Mouse (Mus musculus) cerebellum, adult 9-11 months (tissue): ENCODE data around the gene Glo1.
A peak's percentile ranks its signal among the peaks of the same experiment; 100 is the strongest.

Experiments
- DNase-seq: peaks from one replicate; pipeline ENCODE4 v3.0.0; 2022

Gene Glo1

GRCm38 (mm10) chr17:30576946-30577345 lies 49.7 kb downstream of the Glo1 start:
- DNase-seq: peak; percentile 48

GRCm38 (mm10) chr17:30575941-30576773 lies 50.5 kb downstream of the Glo1 start, which contains the start of gene Btbd9:
TSS of gene Btbd9 (minus strand) at chr17:30576488.
- DNase-seq: peak; percentile 97

DNA sequence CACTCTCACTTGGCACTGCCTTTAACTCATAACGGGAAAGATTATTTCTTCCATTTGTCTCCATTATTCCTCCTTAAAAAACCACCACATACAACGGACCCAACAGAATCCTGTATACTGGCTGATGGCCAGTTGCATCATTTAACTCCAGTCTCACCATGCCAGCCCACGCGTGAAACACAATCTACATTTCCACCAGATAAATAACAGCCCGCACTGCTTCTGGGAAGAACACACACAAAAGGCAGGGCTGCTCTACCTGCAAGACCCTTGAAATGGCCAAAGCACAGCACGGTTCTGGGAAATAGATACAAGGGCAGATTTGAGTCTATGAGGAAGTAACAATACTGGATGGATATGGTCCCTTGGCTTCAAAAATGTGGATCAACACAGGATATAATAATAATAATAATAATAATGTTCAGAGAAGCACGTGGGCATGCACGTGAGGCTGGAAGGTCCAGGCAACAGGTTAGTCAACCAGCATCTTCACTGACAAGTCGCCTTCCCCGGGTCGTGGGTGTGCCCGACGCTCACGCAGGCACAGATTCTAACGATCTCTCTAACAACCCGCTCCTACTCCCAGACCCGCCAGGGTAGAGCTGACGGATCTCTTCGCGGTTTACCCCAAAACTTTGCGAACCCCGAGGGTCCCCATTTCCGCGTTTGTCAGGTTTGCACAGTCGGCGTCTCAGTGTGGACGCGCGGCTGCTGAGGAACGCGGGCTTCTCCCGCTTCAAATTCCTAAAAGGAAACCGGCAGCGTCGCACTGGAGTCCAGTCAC lies 51.4 kb downstream of the Glo1 start:
- DNase-seq: peak; percentile 75

DNA sequence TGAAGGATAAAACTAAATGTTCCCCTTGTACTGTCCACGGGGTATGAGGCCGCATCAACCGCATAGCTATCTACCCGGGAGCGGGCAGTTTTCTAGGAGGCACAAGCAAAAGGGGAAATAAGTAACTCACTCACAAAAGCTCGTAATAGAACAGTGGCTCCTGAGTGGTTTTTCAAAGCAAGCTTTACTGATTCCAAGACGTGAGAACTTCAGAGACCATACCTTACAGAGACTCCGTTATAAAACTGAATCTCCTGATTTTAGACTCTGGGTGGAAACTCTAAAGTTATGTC lies 51.9 kb downstream of the Glo1 start:
- DNase-seq: no peak

DNA sequence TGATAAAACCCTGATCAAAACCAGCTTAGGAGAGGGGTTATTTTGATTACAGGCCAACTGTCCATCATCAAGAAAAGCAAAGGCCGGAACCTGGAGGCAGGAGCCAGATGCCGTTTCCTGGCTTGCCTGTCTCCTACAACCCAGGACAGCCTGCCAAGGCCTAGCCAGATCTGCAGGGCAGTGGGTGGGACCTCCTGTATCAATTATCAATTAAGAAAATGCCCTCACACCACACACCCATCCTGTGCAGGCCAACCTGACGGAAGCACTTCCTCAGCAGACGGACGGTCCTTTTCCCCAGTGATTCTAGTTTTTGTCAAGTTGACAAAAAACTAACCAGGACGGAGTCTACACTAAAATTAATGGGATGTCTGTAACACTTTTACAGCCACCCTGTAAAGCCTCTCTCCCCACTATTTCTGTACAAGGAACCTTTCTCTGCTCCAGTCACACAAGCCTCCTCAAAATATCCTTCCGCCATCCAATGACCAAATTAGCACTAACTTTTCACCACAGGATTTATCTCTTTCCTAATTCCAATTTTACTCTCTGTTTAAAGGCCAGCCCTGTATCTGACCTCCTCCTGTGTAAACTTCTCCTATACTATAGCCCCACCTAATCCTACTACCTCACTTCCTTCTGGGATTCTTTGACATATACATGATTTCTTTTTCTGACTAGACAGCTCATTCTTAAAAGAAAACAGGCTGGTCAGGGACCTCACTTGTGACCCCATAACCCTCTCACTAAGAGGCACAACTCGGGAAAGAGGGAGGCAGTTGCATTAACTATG lies 52.5 kb downstream of the Glo1 start:
- DNase-seq: peak; percentile 53

GRCm38 (mm10) chr17:30570971-30571370 lies 55.7 kb downstream of the Glo1 start:
- no peak for DNase-seq

DNA sequence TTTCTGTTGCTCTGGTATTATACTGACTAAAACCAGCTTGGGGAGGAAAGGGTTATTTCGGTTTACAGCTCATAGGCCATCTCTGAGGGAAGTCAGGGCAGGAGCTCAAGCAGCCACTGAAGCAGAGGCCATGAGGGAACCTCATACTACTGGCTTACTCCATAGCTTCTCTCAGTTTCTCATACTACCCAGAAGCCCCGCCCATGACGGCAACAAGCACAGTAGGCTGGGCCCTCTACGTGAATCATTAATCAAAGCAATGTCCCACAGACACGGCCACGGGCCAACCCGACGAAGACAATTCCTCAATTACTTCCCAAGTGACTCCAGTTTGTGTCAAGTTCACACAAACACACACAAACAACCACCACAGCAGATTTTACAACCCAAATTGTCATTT lies 56.5 kb downstream of the Glo1 start:
- DNase-seq: no peak

GRCm38 (mm10) chr17:30568473-30568872 lies 58.2 kb downstream of the Glo1 start:
- DNase-seq: no peak

GRCm38 (mm10) chr17:30564971-30565370 lies 61.7 kb downstream of the Glo1 start:
- no peak for DNase-seq

GRCm38 (mm10) chr17:30564407-30564806 lies 62.3 kb downstream of the Glo1 start:
- DNase-seq: no peak

DNA sequence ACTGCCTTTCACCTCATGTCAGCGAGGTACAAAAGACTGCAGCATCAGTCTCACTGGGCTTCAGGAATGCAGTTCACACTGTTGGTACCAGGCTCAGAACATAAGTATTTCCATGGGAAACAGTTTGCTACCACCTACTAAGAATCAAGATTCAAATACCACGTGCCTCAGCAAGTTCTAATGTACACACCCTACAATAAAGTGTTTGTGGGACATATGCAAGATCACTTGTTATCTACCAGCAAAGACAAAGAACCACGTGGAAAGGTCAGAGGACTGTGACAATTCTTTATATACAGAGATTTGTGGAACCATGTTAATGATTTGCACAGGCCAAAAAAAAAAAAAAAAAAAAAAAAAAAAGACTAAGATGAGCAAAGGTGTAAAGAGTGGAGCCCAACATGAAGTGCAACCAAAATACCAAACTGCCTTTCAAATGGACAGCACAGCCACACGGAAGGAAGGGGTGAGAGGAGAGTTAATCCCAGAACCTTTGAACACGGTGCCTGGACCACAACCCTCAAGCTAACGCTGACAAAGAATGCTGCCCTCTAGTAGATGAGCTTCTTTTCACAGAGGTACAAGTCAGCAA lies 63.1 kb downstream of the Glo1 start:
- no peak for DNase-seq

- peak; percentile 60 for DNase-seq
Measured at GRCm38 (mm10) chr17:30562770-30563169, 63.9 kb downstream of the Glo1 start.

- no peak for DNase-seq
Measured at GRCm38 (mm10) chr17:30559536-30559935, 67.1 kb downstream of the Glo1 start.

GRCm38 (mm10) chr17:30558623-30559022 lies 68.0 kb downstream of the Glo1 start:
- no peak for DNase-seq

- no peak for DNase-seq
Measured at GRCm38 (mm10) chr17:30556512-30556911, 70.2 kb downstream of the Glo1 start.

DNA sequence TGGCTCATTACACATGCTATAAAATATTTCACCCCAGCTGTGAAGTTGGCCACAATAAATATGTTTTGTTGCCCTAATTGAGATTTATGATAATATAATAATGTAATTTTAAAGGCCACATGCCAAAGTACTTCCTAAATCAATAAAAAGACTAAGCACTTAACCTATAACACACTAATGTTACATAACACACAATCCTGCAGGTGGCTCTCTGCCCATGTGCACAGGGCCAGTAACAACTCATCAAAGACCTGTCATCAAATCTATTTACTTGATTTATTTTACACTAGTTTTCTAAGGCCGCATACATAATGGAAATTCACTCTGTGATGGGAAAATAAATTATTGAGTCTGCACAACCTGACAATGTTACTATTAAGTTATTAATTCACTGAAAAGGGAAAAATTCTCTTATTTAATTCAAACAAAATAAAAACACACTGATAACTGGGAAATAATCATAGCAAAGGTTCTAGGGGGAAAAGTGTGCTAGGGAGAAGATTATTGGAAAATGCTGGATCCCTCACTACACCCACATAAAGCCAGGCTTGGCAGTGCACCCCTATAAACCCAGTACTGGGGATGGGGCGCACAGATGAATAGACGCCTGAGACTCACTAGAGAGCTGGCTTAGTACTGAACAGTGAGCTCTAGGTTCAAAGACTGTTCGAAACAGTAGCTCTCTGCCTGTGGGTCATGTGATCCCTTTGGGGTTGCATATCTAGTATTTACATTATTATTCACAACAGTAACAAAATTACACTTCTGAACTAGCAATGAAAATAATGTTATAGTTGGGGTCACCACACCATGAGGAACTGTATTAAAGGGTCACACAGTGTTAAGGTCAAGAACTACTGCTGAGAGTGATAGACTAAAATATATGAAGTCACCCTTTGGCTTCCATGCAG lies 73.4 kb downstream of the Glo1 start:
- no peak for DNase-seq

GRCm38 (mm10) chr17:30550774-30551107 lies 75.9 kb downstream of the Glo1 start:
- no peak for DNase-seq

DNA sequence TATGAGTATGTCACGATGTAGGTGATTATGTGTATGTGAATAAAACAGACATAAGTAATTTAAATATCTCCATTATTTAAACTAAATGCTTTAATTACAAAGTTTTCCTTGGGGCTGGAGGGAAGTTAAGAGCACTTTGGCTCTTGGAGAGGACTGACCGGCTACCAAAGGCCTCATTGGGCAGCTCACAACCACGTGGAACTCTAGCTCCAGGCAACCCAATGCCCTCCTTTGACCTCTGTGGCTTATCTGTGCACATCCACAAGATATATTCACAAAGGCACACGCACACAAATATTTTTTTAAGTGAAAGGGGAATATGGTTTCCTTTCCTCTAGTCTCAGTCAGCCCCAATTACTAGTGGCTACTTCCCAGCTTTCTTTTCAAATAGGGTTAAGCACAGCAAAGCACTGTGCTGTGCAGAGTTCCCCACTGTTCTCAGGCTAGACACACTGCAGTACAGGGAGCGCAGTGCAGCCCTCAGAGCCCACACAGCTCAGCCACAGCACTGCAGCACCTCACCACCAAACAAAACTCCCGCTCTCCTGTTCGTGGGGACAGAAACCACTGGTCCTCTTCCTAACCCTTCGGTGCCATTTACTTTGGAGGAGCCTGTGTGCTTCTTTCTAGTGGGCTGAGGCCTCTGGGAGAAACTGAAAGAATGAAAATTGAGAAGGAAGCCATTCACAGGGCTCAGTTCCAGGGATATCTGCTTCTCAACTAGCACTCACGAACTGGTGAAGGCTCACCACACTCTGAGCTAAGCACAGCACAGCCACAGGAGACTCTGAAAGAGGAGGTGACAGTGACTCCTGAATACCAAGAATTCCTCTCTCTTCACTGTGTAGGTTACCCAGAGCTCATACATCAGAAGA lies 76.5 kb downstream of the Glo1 start:
- DNase-seq: no peak

GRCm38 (mm10) chr17:30539098-30539497 lies 87.6 kb downstream of the Glo1 start:
- DNase-seq: peak; percentile 70

- no peak for DNase-seq
Measured at GRCm38 (mm10) chr17:30536651-30537050, 90.0 kb downstream of the Glo1 start.
